Mouse (Mus musculus): ENCODE measurements at regions not wholly inside any gene's neighbourhood (a gene's known extent, or its start where the extent isn't known, plus 50 kb on each side); places are given as distances from the start of the nearest gene placed in this dataset.

DNA sequence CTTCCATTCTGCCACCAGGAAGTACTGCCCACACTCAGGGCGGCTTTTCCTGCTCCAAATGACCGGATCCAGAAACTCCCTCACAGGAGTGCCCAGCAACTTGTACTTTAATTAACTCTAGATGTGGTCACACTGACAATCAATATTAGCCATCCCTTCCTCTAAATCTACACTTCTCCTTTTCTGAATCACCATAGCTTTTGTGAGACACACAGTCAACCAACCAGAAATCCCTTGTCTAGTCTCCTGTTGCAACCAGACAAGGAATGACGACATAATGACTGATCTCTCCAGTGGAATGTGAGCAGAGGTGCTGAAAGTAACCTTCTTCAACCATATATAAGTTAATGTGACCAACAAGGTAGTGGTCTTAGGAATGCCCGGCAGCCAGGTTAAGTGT lies 277.0 kb upstream of the Acvr2a start:
- TF ChIP-seq CTCF (IDR thresholded peaks at IDR 0.05; ENCODE audit: control insufficient read depth, insufficient read depth, insufficient read length) (no peak), CEBPB (IDR thresholded peaks at IDR 0.05; ENCODE audit: low read depth) (no peak), MAX (IDR thresholded peaks at IDR 0.05) (no peak), MYOD1 (IDR thresholded peaks at IDR 0.05; ENCODE audit: control insufficient read depth, insufficient read length, low read depth) (no peak), MYOG (IDR thresholded peaks at IDR 0.05; ENCODE audit: control insufficient read depth, extremely low read depth, insufficient read length) (no peak), USF1 (IDR thresholded peaks at IDR 0.05; ENCODE audit: low read depth) (no peak)

All from C2C12 (cell line).